Mouse (Mus musculus) kidney, adult 8-10 months (tissue): ENCODE measurements around the gene Nckap1l.

Experiments
- DNase-seq, 2 experiments: peaks; one replicate each; pipeline ENCODE4 v3.0.0; 2022

Nckap1l gene

GRCm38 (mm10) chr15:103540646-103541045 lies 87.1 kb downstream of the Nckap1l start:
- DNase-seq = no peak

GRCm38 (mm10) chr15:103542526-103542925 lies 88.9 kb downstream of the Nckap1l start:
- peak; percentile 55 to 85 for DNase-seq

GRCm38 (mm10) chr15:103547983-103548382 lies 94.4 kb downstream of the Nckap1l start:
- DNase-seq = no peak
